Mouse (Mus musculus) intestine, embryonic 14.5 days (tissue): ENCODE data around the gene Crygb. TPM values are rescaled to one million over a fixed set of nuclear protein-coding genes. Genes with fewer than 3 reads are reported as not detected.
A peak's percentile ranks its signal among the peaks of the same experiment; 100 is the strongest.

Experiments used
- ATAC-seq: fragments of 200-750 bp; cut with Nextera tagmentation; replicated peaks from 2 replicates; pipeline ENCODE4 v1.8.0; 2017; ENCODE audit warnings: low read depth, moderate number of reproducible peaks, moderate TSS enrichment, moderate library complexity; ENCODE audit not compliant: low FRiP score, low TSS enrichment
- DNase-seq: peaks from one replicate; pipeline ENCODE4 v3.0.0-alpha.2; 2018; ENCODE audit warnings: low spot score
- H3K27ac ChIP-seq: fragments of 300-500 bp; sonication (generic); 2 replicates; pipeline ENCODE4 v1.5.1; 2014; ENCODE audit warnings: low read depth, mild to moderate bottlenecking, control low read depth
- H3K27me3 ChIP-seq: fragments of 300-500 bp; sonication (generic); replicated peaks from 2 replicates; pipeline ENCODE4 v1.6.1; 2014; ENCODE audit warnings: low read length, control low read depth; ENCODE audit not compliant: control insufficient read depth, insufficient read depth
- H3K36me3 ChIP-seq: fragments of 300-500 bp; sonication (generic); 2 replicates; pipeline ENCODE4 v1.6.1; 2014; ENCODE audit warnings: low read length, control low read depth; ENCODE audit not compliant: control insufficient read depth, insufficient read depth
- H3K4me1 ChIP-seq: fragments of 300-500 bp; sonication (generic); replicated peaks from 2 replicates; pipeline ENCODE4 v1.6.1; 2014; ENCODE audit warnings: low read length, control low read depth, mixed read lengths; ENCODE audit not compliant: control insufficient read depth, insufficient read depth
- H3K4me2 ChIP-seq: fragments of 300-500 bp; sonication (generic); 2 replicates; pipeline ENCODE4 v1.6.1; 2014; ENCODE audit warnings: low read length
- H3K4me3 ChIP-seq: fragments of 300-500 bp; sonication (generic); 2 replicates; pipeline ENCODE4 v1.5.1; 2014; ENCODE audit warnings: low read depth, low read length, control low read depth, mixed read lengths
- H3K9ac ChIP-seq: fragments of 300-500 bp; sonication (generic); 2 replicates; pipeline ENCODE4 v1.6.1; 2014; ENCODE audit warnings: mild to moderate bottlenecking, low read length
- H3K9me3 ChIP-seq: fragments of 300-500 bp; sonication (generic); 2 replicates; pipeline ENCODE4 v1.6.1; 2016; ENCODE audit warnings: low read length, control low read depth; ENCODE audit not compliant: control insufficient read depth
- WGBS: fragments of 180-500 bp; shearing (Covaris S2); extraction: QIAGEN DNeasy Blood & Tissue Kit; methylation state at CpG from one replicate; pipeline ENCODE4 v1.1.7; 2014; 5-methylcytosine and 5-hydroxymethylcytosine counted together
- polyA plus RNA-seq: library from polyadenylated mRNA; unstranded; fragments of >200 nt; fragmentation: Nextera tagmentation; extraction: Ambion mirVana; gene quantifications from 2 replicates; pipeline ENCODE4 v1.2.1, GENCODE M21; 2014

Gene Crygb
- polyA plus RNA-seq, result not detected in 2 replicates

DNA sequence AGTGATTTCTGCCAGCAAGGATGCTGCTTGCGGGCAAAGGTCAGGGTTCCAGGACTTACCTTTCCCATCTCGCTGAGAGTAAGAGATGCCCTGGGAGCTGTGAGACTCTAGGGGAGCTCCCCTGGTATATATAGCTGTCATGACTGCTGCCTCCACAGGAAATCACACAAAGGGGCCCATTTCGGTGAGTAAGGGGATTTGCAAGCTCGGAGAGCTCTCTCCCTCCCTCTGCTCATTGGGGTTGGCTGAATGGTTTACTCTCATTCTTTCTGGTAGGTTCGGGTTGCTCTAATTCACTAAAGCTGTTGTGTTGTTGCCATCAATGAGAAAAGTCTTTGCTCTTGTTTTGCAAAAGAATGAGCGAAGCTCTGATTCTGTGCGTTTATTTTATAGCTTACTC, at the start of gene Crygb:
Gene Crygb, minus strand, starts transcription at position 101 of the 400 bp plus-strand sequence.
- no peaks in the 10 kb centered on the region for H3K9me3 ChIP-seq
- H3K27ac ChIP-seq, result no peak within 1 kb of the TSS
- WGBS, result 35% methylated on average over 7 of the region's 7 CpGs
- H3K4me2 ChIP-seq, result no peak within 1 kb of the TSS
- DNase-seq (no peak), ATAC-seq (no peak)
- no peaks in the 10 kb centered on the region for H3K36me3 ChIP-seq
- no peaks in the 10 kb centered on the region for H3K4me1 ChIP-seq
- no peak within 1 kb of the TSS for H3K4me3 ChIP-seq
- H3K9ac ChIP-seq, result no peak within 1 kb of the TSS
- H3K27me3 ChIP-seq, result no peaks in the 10 kb centered on the region

DNA sequence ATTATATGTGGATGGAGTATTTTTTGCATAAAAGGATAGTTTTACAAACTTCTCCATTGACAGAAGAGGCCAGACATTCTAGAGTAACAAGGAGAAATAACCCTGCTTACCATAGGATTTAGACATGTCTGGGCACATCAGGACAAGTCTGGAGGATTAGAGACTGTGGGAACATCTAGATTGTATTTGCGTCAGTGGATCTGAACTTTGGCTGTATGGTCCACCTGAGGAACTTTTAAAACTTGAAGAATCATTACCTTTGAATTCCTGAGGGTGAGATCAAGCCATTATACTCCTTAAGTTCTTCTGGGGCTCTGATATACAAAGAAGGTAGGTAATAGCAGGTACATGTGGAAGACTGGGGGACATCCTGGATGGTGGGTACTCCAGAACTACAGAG, 49.6 kb upstream of the Crygb start:
- no peaks in the 10 kb centered on the region for H3K36me3 ChIP-seq
- no peak overlapping the region for H3K4me2 ChIP-seq
- WGBS, result 85% methylated on average over 1 of the region's 1 CpGs
- DNase-seq (no peak), ATAC-seq (no peak)
- no peak overlapping the region for H3K4me3 ChIP-seq
- no peak overlapping the region for H3K9ac ChIP-seq
- H3K4me1 ChIP-seq, result no peaks in the 10 kb centered on the region
- no peaks in the 10 kb centered on the region for H3K27me3 ChIP-seq
- H3K9me3 ChIP-seq, result no peaks in the 10 kb centered on the region
- H3K27ac ChIP-seq, result no peak overlapping the region

DNA sequence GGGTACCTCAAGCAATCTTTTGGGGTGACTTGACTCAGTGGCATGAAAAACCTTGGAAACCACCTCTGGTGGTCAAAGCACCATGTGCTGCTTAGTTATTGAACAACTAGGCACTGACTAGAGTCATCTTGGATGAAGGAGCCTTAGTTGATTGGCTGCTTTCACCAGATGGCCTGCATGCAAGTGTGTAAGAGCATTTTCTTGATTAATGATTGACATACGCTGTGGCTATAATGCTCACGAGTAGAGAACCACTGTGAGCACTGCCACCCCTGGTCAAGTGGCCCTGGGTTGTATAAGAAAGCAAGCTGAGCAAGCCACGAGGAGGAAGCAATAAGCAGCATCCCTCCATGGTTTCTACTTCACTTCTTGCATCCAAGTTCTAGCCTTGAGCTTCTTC, 48.1 kb upstream of the Crygb start:
- Histone ChIP-seq H3K4me1 (no peaks in the 10 kb centered on the region), H3K36me3 (no peaks in the 10 kb centered on the region), H3K4me3 (no peak overlapping the region), H3K9me3 (no peaks in the 10 kb centered on the region), H3K9ac (no peak overlapping the region), H3K27me3 (no peaks in the 10 kb centered on the region), H3K27ac (no peak overlapping the region), H3K4me2 (no peak overlapping the region)
- DNase-seq (no peak), ATAC-seq (0 out of 2 replicates have a peak, but pooled peaks have one; percentile 40)
- WGBS, result 68% methylated on average over 3 of the region's 3 CpGs

DNA sequence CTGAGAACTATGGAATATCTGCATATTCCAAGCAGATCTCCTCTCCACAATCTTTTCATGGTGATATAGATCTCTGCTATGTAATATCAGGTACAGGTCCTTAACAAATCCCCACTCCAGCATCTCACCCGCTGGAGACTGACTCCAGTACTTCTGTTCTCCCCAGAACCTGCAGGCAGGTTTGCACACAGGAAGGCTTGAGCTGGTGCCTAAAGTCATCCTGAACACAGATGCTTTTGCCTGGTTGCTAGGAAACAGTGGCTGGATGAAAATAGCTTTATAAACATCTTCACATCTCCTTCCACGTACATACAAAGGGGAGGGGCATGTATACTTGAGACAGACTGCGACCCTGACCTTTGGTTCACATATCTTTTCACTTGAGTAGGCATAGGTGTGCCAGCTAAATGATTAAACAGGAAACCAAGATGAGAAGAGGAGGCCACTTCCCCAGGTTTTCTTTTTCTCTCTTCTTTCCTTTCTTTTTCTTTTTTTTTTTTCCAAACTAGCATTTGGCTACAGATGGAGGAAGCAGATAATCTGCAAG, 47.6 kb upstream of the Crygb start:
- ATAC-seq, result 0 out of 2 replicates have a peak, but pooled peaks have one; percentile 43
- H3K27ac ChIP-seq, result no peak overlapping the region
- H3K4me1 ChIP-seq, result no peaks in the 10 kb centered on the region
- H3K36me3 ChIP-seq, result no peaks in the 10 kb centered on the region
- H3K27me3 ChIP-seq, result no peaks in the 10 kb centered on the region
- no peaks in the 10 kb centered on the region for H3K9me3 ChIP-seq
- no peak overlapping the region for H3K9ac ChIP-seq
- DNase-seq, result no peak
- no peak overlapping the region for H3K4me2 ChIP-seq
- H3K4me3 ChIP-seq, result no peak overlapping the region
- 56% methylated on average over 3 of the region's 3 CpGs for WGBS

GRCm38 (mm10) chr1:65122574-65123372, 40.7 kb upstream of the Crygb start, which contains the start of gene D630023F18Rik:
TSS of gene D630023F18Rik (minus strand) at chr1:65123214.
- Histone ChIP-seq H3K4me3 (no peak within 1 kb of the TSS), H3K27ac (no peak within 1 kb of the TSS), H3K36me3 (no peaks in the 10 kb centered on the region), H3K9me3 (no peaks in the 10 kb centered on the region), H3K9ac (no peak within 1 kb of the TSS), H3K27me3 (no peaks in the 10 kb centered on the region), H3K4me2 (peak within 1 kb of the TSS; percentile 28; the same call in 1 of the 2 replicates), H3K4me1 (no peaks in the 10 kb centered on the region)
- ATAC-seq (no peak), DNase-seq (no peak)
- 26% methylated on average over 9 of the region's 9 CpGs for WGBS

DNA sequence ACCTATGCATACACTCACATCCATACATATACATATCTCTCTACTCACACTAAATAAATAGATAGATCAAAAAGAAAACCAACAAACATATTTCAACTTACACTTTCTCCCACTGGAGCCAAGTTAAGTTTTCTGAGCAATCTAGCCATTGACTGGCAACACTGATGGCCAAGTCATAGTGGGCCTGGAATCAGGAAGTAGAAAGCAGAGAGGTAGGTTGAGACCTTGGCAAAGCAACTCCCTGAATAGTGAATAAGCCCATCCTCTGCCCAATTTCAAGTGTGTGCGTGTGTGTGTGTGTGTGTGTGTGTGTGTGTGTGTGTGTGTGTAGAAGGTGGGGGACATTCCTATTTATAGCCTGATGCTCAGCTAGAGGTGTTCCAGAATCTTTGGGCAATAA, 37.4 kb upstream of the Crygb start, which contains the start of gene Gm28845:
Gene Gm28845, minus strand, starts transcription at position 121 of the 400 bp plus-strand sequence.
- H3K4me3 ChIP-seq, result no peak within 1 kb of the TSS
- no peaks in the 10 kb centered on the region for H3K4me1 ChIP-seq
- ATAC-seq, result no peak
- no peaks in the 10 kb centered on the region for H3K27me3 ChIP-seq
- no peaks in the 10 kb centered on the region for H3K9me3 ChIP-seq
- no peak within 1 kb of the TSS for H3K9ac ChIP-seq
- peak within 1 kb of the TSS; percentile 34 for H3K27ac ChIP-seq
- 93% methylated on average over 1 of the region's 1 CpGs for WGBS
- H3K36me3 ChIP-seq, result no peaks in the 10 kb centered on the region
- H3K4me2 ChIP-seq, result no peak within 1 kb of the TSS
- DNase-seq, result no peak

DNA sequence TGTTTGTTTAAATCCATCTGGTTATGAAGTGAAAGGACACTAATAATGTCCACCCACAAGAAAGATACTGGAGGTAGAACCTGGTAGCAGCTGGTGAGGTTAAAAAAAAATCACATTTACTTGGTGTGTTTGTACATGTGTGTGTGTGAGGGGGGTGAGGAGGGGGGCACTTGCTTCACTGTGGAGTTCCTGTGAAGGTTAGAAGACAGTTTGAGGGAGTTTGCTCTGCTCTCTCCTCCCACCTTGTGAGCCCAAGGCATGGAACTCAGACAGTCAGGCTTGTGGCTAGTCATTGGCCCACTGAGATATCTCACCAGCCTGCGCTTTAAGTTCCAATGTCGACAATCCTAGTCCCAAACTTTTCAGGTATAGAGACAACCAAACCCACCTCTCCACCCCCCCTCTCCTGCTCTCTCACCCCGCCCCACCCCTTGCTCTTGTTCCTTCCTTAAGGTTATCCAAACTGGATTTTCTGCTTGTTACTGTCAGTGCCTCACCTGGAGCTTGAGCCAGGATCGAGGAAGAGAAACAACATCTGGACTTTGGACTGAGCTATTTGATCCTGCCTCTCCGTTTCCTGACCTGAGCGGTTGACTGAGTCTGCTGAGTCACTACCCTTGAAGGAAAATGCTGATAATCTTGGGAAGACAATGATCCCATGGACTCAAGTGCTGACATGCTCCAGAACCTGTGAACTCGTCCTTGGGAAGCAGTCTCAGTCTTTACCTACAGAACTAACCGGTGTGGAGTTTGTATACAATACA, 36.2 kb upstream of the Crygb start:
- Histone ChIP-seq H3K4me3 (no peak overlapping the region), H3K36me3 (no peaks in the 10 kb centered on the region), H3K9ac (no peak overlapping the region), H3K4me1 (no peaks in the 10 kb centered on the region), H3K27me3 (no peaks in the 10 kb centered on the region), H3K27ac (peak overlapping the region; percentile 34), H3K4me2 (no peak overlapping the region), H3K9me3 (no peaks in the 10 kb centered on the region)
- DNase-seq (no peak), ATAC-seq (peak; percentile 90)
- 40% methylated on average over 8 of the region's 8 CpGs for WGBS

DNA sequence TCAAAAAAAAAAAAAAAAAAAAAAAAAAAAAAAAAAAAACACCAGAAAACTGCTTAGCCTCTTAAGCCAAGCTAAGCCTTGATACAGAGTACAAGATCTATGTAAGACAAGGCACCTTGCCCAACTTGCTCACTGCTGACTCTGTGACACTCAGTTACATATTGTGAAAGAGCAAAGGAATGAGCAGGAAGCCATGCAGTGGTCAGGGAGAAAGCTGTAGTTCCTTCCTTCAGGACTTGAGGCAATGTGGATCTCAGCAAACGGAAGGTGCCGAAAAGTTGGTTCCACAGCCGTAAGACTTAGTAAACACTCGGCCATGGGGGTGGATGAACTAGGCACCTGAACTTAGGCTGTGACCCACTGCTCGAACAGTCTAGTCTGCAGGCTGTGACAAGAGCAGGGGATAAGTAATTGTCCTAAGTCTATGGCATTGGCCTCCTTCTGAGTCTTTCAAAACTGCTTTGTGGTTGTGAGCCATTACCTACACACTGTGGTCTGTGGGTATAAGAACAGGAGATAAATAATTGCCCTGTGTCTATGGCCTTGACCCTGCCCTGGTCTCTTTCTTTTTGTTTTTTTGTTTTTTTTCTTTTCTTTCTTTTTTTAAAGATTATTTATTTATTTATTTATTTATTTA, 31.6 kb upstream of the Crygb start:
- Histone ChIP-seq H3K4me1 (no peaks in the 10 kb centered on the region), H3K4me2 (no peak overlapping the region), H3K9me3 (no peaks in the 10 kb centered on the region), H3K4me3 (no peak overlapping the region), H3K27ac (no peak overlapping the region), H3K36me3 (no peaks in the 10 kb centered on the region), H3K27me3 (no peaks in the 10 kb centered on the region), H3K9ac (no peak overlapping the region)
- no peak for DNase-seq
- 91% methylated on average over 5 of the region's 5 CpGs for WGBS
- no peak for ATAC-seq
